Mouse (Mus musculus) A20 (cell line): Measurements from ENCODE around the gene Mapkapk2.

ENCODE experiments used
- DNase-seq: peaks from one replicate; pipeline ENCODE4 v3.0.0-alpha.2; 2011; ENCODE audit warnings: low read depth, low spot score

The Mapkapk2 gene

DNA sequence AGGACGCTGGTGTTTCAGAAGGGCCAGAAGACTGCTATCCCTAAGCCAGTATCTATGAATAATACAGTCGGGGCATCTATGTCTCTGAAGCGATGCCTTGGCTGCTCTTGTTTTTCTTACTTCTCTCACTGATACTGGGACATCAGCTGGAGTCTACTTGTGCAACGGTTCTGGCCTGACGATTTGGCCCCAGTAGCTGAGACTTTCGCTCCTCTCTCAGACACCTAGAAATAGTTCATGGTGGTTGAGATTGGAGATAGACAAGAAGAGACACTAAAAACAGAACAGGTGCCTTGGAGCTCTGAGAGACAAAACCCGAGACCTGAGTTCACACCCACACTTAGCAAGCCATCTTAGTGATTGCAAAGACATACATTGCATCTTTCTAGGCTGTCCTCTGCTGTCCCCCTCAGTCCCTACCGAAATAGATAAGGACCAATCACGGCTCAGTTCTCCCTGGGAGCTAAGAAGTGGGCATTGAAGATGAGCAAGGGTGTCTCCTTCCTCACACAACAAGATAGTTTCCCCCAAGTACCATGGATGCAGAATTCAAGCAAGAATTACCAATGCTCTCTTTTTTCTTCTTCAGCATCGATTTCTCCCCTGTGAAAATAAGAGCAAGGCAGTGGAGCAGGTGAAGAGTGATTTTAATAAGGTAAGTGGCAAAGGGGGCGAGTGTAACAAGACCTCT lies 75.6 kb downstream of the Mapkapk2 start:
- DNase-seq = peak; percentile 74

DNA sequence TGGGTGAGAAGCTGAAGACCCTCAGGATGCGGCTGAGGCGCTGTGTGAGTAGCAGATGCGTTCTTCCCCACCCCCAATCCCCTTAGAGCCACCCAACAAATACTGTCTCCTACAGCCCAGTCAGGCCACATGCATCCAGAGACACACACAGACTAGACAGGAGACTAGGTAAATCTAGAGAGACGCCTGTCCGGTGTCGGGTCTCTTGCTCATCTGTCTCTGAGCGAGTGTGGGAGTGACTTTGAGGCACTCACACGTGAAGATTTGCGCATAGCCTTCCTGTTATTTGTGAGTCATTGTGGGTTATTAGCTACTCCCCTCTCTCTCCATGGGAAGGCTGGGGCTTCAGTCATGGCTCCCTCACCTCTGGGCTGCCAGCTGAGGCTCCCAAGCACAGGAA lies 76.2 kb downstream of the Mapkapk2 start:
- DNase-seq = peak; percentile 78

DNA sequence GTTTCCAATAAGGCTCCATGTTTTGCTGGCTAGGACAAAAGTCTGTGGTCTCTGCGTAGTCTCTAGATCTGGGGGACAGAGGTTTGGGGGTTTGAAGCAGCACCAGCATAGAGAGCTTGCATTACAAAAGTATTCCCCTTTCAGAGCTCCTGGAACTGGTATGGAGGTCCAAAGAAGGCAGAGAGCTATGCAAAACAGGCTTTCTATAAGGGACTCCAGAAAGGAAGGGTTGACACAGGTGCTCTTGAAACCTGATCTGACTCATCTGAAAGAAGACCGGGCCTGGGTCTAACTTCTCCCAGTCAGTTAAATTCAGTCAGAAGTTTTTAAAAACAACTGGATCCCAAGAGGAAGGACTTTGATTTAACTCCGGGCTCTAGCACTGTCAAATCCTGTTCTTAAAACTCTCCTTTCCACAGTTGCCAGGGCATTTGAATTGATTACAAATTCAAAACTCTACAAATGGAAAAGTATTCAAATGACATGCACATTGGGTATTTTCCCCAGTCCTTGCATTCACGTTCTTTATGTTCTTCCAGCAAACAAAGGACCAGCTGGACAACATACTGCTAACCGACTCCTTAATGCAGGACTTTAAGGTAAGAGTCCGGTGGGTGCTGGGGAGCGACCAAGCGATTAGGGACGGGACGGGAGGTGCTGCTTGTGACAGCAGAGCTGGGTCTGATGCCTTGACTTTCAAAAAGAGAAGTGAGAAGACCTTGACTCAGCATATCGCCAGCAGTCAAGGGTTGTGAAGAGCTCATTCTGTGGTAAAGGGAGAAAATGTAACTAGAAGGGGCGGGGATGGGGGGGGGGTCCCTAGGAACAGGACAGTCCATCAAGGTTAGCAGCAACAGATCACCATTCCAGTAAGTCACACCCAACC lies 77.0 kb downstream of the Mapkapk2 start:
- peak; percentile 89 for DNase-seq

DNA sequence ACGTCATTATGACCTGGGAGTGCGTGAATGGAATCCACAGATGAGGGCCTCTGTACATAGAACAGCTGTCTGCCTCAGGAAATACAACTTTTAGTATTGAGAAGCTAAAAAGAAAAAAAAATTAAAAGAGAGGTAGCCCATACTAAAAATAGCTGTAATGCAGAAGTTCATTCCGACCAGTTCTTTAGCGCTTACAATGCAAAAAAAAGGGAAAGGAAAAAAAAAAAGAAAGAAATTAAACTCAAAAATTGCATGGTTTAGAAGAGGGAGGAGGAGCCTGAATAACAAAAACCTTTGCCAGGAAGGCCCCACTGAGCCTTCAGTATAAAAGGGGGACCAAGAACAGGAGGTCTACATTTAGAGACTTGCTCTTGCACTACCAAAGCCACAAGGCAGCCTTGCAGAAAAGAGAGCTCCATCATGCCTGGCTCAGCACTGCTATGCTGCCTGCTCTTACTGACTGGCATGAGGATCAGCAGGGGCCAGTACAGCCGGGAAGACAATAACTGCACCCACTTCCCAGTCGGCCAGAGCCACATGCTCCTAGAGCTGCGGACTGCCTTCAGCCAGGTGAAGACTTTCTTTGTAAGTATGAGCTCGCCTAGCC lies 78.0 kb downstream of the Mapkapk2 start, which contains the start of gene Il10:
Gene Il10 (plus strand): TSS at position 354 of the 607 bp plus-strand sequence.
- DNase-seq = peak; percentile 66

DNA sequence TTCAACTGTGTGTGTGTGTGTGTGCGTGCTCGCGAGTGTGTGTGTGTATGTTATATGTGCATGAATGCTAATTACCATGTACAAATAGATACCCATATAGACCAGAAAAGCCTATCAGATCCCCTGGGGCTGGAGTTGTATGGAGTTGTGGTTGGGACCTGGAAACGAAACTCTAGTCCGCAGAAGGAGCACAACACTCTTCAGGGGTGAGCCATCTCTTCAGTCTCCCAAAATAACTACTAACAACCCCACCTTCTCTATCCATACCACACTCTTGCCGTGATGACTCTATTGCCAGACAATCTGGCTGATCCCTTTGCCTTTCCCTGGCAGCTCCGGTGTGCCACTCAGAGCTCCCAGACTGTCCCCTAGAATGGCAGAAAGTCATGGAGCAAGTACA lies 81.7 kb downstream of the Mapkapk2 start:
- DNase-seq = no peak

DNA sequence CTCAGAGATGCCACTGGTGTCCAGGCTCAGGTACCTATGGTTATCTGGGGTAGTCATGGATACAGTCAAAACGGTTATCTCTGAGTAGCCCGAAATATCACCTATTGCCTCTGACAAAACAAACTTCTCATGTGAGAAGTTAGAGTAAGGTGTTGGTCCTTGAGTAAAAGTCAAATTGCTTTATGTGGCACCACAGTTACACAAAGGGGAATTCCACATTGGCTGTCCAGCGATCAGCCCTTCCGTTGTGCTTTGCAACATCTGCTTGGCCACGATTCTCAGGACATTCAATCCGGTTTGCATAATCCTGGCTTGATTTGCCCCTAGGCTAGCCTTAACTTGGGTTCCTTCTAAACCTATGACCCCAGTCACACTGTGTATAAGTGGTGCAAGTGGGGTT lies 82.3 kb downstream of the Mapkapk2 start:
- peak; percentile 41 for DNase-seq

DNA sequence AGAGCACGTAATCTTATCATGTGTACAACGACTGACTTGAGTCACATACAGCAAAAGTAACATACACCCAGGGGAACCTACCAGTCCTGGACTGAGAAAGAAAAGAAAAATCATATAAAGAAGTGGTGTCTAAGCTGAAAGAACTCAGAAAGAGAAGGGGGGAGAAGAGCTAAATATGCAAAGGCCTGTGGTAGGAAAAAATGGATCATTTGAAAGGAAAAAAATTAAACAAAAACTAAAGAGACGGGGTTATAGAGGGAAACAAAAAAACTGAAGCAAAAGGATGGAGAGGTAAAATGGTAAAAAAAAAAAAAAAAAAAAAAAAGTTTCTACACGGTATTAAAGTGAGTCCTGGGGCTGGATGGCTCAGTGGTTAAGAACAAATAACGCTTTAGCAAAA lies 83.7 kb downstream of the Mapkapk2 start:
- DNase-seq = no peak

DNA sequence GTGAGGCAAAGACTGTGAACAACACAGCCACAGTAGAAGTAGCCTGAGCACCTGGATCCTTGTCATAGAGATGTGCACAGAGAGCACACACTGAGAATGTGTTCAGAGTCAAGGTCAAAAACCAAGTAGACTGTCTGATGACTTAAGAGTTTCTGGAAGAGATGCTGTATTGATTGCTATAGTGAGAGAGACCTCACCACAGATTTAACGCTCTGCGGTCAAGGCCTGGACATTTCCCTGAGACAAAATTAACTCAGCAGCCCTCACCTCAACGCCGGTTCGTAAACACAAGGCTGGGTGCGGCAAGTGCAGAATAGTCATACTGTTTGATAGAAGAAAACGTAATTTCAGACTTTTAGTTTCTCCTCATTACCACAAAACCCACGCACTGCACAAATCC lies 85.1 kb downstream of the Mapkapk2 start:
- DNase-seq = no peak

DNA sequence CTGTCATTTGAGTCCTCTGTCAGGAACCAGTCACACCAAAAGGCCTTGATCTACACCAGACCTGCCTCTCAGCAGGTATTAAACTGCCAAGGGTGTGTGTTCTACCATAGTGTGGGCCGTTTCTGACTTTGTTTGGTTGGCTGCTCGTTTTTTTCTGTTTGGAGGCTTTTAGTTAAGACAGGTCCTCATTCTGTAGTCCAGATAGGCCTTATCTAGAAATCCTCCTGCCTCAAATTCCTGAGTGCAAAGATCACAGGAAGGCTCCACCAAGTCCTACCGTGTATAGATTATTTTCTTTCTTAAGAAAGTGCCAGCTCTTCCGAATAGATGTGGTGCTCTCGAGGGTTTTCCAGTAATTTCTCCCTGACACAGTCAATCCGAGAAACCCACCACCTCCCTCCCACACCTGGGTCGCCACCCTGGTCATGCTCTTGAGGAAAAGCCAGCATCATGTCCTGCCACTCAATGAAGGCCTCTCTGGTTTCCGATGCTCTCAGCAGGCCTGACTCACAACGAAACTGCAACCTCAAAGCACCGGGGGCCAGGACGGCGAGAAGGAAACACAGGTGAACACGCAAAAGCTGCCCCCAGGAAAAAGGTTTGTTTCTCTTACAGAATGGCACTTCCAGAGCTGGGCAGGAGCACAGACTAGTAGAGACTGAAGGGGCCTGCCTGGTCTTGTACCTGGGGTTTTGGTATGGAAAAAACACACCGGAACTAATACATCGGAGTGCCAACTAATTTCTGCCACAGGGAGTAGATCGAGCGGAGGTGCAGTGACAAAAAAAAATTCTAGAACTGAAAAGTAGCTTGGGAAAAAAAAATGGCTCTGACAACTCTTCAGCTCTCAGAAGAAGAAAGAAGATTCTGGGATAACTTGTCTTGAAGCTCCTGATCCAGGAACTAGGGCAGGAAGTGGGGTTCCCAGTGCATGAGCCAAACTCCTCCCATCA lies 87.1 kb downstream of the Mapkapk2 start:
- DNase-seq = peak; percentile 81

DNA sequence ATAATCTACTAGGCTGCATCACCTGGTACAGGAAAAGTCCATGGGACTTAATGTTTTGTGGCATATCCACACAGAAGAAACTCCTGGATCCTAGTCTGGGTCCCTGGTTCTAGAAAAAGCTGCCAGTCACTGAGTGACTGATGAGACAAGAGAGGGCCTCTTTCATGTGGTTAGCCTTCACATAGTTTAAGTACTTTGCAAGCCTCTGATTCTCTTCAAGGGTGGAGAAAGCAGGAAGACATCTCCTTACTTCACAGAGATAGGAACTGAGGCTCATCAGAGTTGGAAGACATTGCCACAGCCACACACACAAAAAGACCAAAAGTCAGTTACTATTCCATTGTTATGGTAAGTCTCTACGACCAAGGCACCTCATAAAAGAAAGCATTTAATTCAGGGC lies 91.6 kb downstream of the Mapkapk2 start:
- no peak for DNase-seq
